Mouse (Mus musculus) lung, postnatal 4 days (tissue): ENCODE data around the gene Rfc4.

Experiments used
- DNase-seq, 2 experiments: peaks; one replicate each; pipeline ENCODE4 v3.0.0; 2021

Gene Rfc4

GRCm38 (mm10) chr16:23127673-23128375 is at the start of gene Rfc4:
TSS of gene Rfc4 (minus strand) at chr16:23127737.
- peak; percentile 93 to 95 for DNase-seq

DNA sequence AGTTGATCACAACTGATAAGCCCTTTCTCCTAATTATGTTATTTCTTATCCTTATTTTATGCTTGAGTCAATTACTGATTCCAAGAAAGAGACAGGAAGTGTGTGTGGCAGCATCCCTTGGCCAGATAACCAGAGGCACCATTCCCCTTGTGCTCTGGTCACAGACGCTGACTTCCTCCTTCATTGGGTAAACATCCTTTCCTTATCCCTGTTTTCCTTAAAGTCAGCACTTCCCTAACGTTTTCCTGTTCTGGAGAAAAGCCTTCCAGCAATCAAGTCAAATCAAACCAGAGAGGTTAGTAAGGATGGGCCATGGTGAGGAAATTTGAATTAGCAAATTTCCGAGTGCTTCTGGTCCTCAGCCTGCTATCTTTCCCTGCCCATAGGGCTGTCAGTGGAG is 48.4 kb upstream of the Rfc4 start:
- DNase-seq = no peak

GRCm38 (mm10) chr16:23174855-23175254 is 47.3 kb upstream of the Rfc4 start:
- no peak for DNase-seq

- no peak for DNase-seq
Observed at GRCm38 (mm10) chr16:23173904-23174303, 46.4 kb upstream of the Rfc4 start.

DNA sequence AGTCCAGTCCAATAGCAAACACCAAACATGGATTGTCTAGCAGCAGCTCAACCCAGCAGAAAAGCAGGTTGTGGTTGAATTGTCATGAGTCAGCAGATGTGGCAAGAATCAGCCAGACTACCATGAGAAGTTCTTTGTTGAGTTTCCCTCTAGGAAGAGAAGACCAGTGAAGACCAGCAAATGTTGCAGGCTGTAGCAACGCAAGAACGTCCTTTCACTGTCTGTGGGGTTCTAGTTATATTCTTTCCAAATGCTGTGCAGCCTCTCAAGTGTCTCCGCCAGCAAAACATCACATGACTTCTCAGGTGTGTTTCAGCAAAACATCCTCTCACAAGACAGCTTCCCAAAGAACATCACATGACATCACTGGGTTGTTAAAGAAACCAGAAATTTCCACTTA is 43.3 kb upstream of the Rfc4 start:
- no peak for DNase-seq

DNA sequence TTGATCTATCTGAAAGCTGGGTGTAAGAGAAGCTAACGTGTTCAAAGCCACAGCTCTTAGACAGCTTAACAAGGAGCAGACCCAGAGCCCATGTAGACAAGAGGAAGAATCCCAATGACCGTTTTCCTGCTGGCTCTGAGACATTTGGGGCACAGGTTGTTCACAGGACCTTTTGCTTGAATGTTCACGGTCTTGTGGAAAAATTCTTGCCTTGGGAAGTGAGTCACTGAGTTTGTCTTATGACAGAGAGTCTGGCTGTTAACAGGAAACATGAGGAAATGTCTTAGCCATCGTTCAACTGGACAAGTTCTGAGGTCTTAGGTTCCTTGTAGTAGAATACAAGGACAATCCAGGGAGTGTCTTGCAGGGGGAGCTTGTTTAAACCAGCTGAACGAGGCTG is 39.5 kb upstream of the Rfc4 start:
- no peak for DNase-seq

- no peak for DNase-seq
Observed at GRCm38 (mm10) chr16:23166646-23167045, 39.1 kb upstream of the Rfc4 start.

DNA sequence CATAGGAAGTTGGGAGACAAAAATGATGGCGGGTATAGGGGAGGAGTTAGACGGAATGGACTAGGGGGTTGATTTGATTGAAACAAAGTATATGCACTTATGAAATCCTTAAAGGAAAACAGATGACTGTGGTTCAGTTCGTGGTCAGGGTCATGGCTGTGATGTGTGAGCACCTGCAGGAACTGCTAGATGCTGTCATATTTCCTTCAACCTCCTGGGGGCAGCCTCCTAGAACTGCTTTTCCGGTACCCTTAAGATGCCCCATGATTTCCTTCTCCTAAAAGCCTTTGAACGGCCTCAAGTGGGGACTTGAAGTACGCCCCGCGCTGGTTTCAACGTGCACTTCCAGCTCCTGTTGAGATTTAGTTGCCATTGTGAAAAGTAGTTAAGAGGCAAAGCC is 37.9 kb upstream of the Rfc4 start:
- DNase-seq = peak in 1 of 2 experiments; percentile 30

DNA sequence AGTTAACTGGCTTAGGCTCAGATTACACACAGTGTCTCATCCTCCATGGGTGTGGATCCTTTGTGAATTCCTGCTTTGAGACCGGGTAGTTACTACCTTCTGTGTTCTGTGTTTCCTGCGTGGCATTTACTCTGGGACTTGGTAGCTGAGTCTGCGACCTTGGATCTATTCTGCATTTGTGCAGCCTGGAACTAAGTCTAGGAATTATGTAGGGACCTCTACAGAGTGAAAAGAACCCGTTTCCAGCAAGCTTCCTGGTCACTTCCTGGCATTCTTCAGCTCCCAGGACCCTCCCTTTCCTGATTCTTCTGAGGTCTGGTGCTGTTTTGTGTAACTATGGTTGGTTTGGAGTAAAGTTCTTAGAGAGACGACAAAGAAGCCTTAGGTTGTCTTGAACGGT is 36.9 kb upstream of the Rfc4 start:
- no peak for DNase-seq

- DNase-seq = no peak
Observed at GRCm38 (mm10) chr16:23162116-23162515, 34.6 kb upstream of the Rfc4 start.

- no peak for DNase-seq
Observed at GRCm38 (mm10) chr16:23159749-23160148, 32.2 kb upstream of the Rfc4 start.

DNA sequence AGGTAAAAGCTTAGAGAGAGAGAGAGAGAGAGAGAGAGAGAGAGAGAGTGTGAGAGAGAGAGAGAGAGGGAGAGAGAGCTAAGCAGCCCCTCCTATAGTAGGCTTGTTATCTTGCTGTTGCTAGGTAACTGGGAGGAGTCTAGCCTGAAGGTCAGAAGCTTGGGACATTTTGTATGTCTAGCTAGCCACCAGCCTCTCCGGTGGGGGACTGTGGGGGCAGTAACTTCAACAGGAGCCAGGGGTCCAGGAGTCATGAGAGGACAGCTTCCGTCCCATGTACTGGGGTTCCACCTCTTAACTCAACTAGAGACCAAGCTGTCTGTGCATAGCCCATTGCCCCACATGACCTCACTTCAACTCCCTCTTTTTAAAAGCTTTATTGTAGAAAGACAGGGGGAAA is 31.4 kb upstream of the Rfc4 start:
- DNase-seq = no peak

- DNase-seq = no peak
Observed at GRCm38 (mm10) chr16:23158292-23158691, 30.8 kb upstream of the Rfc4 start.

GRCm38 (mm10) chr16:23157013-23157412 is 29.5 kb upstream of the Rfc4 start:
- DNase-seq = no peak

DNA sequence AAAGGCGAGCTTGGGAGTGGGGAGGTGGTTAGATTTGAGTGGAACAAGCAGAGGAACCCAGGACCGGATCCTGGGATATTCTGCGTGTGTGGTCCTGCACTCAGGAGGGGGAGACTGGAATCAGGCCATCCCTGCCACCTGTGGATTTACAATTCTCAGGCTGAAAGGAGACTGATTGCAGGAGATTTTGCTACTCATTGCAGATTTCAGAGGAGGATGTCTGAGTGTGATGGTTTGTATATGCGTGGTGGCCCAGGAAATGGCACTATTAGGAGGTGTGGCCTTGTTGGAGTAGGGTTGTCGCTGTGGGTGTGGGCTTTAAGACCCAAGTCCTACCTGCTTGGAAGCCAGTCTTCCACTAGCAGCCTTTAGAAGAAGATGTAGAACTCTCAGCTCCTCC is 26.7 kb upstream of the Rfc4 start:
- no peak for DNase-seq

DNA sequence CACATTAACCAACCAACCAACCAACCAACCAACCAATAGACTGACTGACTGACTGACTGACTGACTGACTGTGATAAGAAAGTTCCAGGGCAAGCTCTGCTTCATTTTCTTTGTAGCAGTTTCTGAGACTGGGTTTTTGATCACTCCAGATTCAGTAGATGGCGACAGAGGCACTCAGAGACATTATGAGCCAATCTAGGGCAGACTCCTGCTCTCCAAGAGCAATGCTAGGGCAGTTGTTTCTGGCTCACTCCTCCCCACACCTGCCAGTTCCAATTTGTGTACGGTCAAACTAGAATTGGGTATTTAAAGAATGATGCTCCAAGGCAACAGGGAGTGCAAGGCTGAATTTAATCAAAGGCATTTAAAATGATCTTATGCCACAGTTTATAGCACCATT is 23.9 kb upstream of the Rfc4 start:
- DNase-seq = peak in 1 of 2 experiments; percentile 48

GRCm38 (mm10) chr16:23149396-23149795 is 21.9 kb upstream of the Rfc4 start:
- no peak for DNase-seq

- DNase-seq = no peak
Observed at GRCm38 (mm10) chr16:23148936-23149335, 21.4 kb upstream of the Rfc4 start.

DNA sequence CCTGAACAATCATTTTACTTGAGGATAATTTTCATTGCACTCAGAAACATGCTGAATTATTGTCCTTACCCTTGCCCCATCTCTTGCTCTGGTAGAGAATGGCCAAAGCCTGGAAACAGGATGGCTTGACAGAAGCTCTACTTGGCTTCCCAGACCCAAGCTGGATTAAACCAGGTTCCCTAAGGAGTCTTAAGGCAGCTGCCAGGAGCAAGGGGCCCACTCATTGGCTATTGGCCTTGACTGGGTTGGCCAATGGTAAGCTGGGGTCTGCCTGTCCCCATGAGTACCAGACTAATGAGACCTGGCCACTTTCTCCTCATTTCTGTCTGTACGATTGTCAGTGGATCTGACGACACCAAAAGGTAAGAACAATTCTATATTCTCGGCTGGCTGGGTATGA is 18.7 kb upstream of the Rfc4 start, which contains the start of gene Adipoq:
Gene Adipoq, plus strand, starts transcription at position 257 of the 400 bp plus-strand sequence.
- DNase-seq = no peak

DNA sequence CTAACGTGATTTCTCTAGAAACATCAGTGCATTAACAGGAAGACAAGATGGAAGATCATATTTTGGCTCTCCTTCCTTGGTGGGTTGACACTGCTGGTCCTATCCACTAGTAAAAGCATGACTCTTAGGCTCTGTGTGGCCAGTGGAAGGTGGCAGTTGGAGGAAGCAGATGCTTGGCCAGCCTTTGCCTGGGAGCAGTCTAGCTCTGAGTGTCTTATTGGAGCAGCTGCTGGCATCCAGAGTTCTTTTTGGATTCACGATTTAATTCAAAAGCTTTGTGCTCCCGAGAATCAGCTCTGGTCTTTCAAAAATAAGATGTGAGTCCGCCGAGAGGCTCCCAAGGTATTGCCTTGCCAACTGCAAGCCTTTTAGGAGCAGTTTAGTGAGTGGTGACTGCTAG is 17.7 kb upstream of the Rfc4 start:
- no peak for DNase-seq

DNA sequence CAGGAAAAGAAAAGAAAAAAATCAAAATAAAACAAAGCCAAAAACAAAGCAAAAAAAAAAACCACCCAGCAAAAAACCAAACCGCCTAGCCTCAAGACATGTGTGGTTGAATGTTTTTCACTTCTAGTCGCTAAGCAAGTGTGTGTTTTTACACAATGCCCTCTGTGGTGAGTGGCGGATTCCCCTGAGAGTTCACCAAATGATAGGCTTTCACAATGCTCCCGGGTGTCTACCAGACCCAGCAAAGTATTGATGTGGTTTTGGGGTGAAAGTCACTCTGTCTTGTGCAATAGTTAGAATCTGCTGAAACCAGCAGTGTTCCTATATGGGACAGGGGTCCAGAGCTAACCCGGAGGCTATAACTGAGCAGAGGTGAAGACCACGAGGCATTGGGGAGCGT is 16.8 kb upstream of the Rfc4 start:
- peak in 1 of 2 experiments; percentile 30 for DNase-seq

DNA sequence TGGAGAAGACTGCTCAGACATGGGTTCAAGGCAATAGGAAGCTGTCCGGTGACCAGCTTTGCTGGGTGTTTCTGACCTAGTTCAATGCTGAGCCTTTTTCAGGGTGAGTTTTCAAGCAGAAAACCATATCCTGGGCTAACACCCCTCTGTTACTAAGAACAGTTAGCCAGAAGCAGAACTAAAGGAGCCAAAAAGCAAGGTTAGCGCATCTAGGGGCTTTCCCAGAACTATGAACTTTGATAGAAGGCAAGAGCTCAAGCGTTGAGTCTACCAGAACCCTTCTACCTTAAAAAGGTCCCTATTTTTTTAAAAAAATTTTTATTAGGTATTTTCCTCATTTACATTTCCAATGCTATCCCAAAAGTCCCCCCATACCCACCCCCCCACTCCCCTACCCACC is 13.4 kb upstream of the Rfc4 start:
- DNase-seq = no peak

DNA sequence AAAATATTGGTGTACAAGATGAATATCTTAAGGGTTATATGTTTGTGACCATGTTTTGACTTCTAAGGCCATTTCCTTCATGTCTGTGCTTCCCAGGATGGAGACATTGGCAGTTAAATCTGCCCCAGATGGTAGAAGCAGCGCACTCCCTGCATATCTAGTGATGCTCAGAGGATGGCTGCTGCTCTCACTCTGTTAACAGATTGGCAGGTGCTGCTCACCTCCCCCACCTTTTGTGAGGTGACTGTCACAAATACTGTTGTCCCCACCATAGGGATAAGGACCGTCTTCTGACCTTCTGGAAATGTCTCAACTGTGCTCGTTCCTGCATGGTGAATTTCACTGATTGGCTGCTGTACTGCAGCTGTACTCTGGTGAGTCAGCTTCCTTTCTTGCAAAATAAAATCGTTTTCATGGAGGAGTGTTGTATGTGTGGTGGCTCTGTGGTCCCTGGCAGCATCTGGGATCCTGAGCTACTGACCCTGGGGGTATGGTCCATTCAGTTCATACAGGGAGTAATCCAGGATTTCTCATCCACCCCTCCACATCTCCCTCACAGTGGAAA is 9.0 kb upstream of the Rfc4 start:
- no peak for DNase-seq

DNA sequence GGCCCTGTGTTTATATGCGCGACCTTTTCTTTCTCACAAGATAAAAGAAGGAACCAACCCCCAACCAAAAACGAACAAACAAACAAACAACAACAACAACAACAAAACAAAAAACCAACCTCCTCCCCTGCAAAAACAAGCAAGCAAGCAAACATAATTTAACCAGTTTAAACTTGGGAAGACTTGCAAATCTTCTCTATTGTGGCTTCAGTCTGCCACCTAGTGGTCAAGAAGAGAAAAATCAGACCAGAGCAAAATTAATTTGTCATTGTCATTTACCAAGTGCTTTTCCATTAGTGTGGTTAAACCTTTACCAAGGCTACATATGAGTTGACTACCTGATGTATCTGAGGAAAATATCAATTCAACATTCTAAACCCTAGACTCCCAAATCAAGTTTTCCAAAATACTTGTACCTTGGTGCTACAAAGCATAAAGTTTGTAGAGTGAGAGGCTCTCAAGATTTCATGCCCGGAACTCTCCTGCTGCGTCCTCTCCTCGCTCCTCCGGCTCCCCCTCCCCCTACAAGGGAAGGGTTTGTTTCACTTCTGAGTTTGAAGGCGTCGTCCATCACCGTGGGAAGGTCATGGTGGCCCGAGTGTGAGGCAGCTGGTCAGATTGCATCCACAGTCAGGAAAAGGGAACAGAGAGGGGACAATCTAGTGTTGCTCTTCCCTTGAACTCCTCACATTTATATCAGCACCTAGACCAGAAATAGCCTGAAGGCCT is 8.0 kb upstream of the Rfc4 start:
- no peak for DNase-seq
